Mouse (Mus musculus) spleen, adult 2 months (tissue): ENCODE measurements around the gene Arnt2.

Source experiments
- CTCF ChIP-seq: fragments of 200-500 bp; IDR thresholded peaks from 2 replicates; pipeline ENCODE4 v1.5.1; 2011; ENCODE audit warnings: mild to moderate bottlenecking, inconsistent platforms; ENCODE audit not compliant: insufficient read depth, insufficient read length, insufficient replicate concordance; ENCODE audit errors: extremely low read depth
- POLR2A ChIP-seq: fragments of 200-500 bp; IDR thresholded peaks from 2 replicates; pipeline ENCODE4 v1.6.1; 2011; ENCODE audit warnings: low read depth, low read length, inconsistent platforms

- no peak for TF ChIP-seq POLR2A
- no peak for TF ChIP-seq CTCF
These were observed 74.0 kb downstream of the Arnt2 start for GRCm38 (mm10) chr7:84335766-84336579.
